Mouse (Mus musculus) mouse embryonic stem cell (cell line): ENCODE measurements around the gene Smyd3.

Source experiments
- in situ Hi-C, 2 experiments: fragments of 300-500 bp; cut with MboI; formaldehyde crosslinking; loops; 1 replicate in 1 of 2; 3 replicates in 1 of 2; pipeline ENCODE4 v1.14.3; 2019 to 2020; ENCODE audit warnings: low sequenced_read_pairs in 2 of 2, low pct_unique_long_range_greater_than_20kb in 1 of 2, mixed read lengths in 1 of 2; ENCODE audit not compliant: unreplicated experiment in 1 of 2

Smyd3 gene

DNA sequence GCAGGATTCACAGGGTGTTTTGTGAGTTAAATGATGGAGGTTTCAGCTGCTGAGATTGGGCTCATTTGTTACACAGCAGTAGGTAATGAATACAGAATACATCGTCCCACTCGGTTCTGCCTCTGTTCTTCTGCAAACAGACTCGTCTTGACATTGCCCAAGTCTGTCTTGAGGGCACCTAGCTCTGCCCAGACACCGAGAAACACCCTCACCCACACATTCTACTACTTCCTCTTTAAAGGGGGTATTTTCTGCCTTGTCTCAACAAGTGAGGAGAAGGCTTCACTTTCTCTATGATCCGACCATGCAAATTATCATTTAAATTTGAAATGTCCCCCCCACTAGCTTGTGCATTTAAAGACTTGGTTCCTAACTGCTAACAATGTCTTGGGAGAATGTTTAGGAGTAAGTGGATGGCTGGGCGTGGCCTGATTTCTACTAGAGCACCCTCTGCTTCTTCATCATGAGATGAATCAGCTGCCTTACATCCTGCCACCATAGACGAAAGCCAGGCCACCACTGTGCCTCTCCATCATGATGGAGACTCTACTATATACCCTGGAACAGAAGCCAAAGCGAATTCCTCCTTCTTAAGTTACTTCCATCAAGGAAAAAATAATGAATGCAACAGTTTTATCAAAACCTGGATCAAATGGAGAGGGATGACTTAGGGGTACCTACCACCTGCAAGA is 593.2 kb downstream of the Smyd3 start:
- in situ Hi-C loops = no loop called here

DNA sequence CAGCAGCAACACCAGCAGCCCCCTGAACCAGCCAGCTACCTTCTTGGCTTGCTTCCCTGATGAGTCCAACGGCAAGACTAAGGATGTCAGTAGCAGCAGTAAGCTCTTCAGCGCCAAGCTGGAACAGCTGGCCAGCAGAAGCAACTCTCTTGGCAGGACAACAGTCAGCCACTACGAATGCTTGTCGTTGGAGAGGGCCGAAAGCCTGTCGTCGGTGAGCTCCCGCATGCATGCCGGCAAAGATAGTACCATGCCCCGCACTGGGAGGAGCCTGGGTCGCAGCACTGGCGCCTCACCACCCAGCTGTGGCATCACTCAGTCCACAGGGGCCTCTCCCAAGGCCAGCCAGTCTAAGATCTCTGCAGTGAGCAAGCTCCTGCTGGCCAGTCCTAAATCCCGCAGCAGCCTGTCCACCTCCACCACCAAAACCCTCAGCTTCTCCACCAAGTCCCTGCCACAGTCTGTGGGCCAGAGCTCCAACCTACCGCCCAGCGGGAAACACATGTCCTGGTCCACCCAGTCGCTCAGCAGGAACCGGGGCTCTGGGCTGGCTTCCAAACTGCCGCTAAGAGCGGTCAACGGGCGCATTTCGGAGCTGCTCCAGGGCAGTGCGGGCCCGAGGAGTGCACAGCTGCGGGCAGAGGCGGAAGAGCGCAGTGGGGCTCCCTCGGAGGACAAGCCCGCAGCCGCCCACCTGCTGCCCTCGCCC is 600.5 kb downstream of the Smyd3 start:
- in situ Hi-C loops = no loop called here

DNA sequence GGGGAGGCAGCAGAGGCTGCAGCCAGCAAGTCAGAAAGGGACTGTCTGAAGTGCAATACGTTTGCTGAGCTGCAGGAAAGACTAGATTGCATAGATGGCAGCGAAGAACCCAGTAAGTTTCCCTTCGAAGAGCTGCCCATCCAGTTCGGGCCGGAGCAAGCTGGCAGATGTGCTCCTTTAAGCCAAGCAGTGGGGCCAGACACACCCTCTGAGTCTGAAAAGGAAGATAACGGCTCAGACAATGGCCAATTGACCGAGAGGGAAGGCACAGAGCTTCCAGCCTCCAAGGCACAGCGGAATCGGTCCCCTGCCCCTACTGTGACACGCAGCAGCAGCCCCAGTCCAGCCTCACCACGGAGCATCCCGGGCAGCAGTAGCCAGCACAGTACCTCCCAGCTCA is 602.8 kb downstream of the Smyd3 start:
- in situ Hi-C loops = no loop called here

DNA sequence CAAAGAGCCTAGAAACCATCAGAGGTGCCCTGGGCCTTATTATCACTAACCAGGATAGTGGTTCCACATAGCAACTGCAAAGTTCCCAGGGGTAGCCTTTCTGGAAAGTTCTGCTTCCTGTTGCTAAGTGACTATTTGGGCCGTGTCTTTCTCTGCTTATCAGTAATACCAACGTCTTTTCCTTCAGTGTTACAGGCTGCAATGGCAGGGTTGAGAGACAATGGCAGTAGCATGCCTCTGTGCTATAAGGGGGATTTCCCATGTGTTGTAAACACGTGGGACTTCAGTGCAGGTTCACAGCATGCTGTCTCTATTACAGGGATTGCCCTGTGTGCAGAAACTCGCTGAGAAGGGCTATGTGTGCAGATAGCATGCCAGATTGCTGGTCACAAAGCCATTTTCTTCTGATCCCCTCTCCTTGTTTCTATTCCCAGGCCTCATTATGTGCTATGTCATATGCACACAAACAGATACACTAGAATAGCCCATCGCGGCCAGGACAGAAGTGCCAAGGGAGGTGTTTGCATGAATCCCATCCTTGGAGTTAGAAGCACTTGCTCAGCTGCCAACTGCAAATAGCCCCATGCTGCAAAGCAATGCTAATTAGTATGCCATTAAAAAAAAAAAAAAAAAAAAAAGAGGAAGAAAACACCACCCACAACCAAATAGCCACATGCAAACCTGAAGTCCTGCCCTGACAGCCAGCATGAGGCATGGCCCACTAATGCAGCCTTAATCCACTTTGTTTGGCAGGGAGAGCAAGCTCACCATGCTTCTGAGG is 604.7 kb downstream of the Smyd3 start:
- in situ Hi-C loops = no loop called here

DNA sequence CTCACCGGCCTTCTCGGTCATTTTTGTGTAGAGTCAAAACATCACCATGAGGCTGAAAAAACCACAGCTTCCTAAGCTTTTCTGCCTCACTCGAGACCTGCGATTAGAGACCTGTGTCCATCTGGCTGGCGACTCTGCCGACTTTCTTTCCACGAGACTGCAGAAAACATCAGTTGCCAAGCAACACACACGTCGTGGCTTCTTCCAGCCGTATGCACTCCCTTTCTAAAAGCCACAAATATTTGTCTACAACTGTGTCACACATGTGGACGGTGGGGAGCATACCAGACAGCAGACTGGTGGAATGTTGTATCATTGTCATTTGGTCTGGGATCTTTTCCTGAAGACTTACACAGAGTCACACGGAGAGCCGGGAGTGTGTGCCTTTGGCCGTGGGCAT is 606.9 kb downstream of the Smyd3 start:
- in situ Hi-C loops = no loop called here
